Mouse (Mus musculus): Measurements from ENCODE around the gene Dhx57.

Gene Dhx57

GRCm38 (mm10) chr17:80206301-80206670 is 84.0 kb downstream of the Dhx57 start:
- in situ Hi-C loops (cut with MboI, MseI), result loop anchor here in 1 of 2 experiments (25.0 kb wide), 1 partner anchor 844 kb away; the partner anchor contains the start of gene Cdc42ep3

GRCm38 (mm10) chr17:80205657-80206056 is 84.6 kb downstream of the Dhx57 start:
- in situ Hi-C loops (cut with MboI, MseI), result loop anchor here in 1 of 2 experiments (25.0 kb wide), 1 partner anchor 843 kb away; the partner anchor contains the start of gene Cdc42ep3

- in situ Hi-C loops (cut with MboI, MseI), result no loop called here
Observed at GRCm38 (mm10) chr17:80199160-80199778, 91.0 kb downstream of the Dhx57 start.

DNA sequence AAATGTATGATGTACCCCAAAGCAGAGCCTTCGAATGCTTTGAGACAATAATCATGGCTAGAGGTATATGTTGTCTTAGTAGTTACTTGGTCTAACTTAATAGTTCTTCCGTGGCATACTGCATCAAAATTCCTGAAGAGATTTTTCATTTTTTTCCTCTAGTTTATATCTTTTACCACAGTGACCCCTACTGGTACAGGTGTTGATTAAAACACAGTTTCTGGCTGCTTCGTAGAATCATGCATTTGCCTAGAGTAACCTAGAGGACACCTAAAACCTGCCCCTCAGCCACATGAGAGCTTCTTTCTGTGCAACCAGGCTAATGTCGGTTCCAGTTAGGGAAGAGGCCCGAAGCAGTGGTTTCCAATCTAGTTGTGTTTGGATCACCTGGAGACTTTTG is 97.2 kb downstream of the Dhx57 start:
- in situ Hi-C loops (cut with MboI, MseI), result loop anchor here in 1 of 2 experiments (5.0 kb wide), 1 partner anchor 166 kb away; no protein-coding TSS in a partner anchor
